Mouse (Mus musculus): ENCODE results near the gene Vkorc1. TPM values are rescaled to one million over a fixed set of nuclear protein-coding genes. Genes with fewer than 3 reads are reported as not detected.

The Vkorc1 gene
- polyA plus RNA-seq, 2 experiments: 242 to 256 TPM

DNA sequence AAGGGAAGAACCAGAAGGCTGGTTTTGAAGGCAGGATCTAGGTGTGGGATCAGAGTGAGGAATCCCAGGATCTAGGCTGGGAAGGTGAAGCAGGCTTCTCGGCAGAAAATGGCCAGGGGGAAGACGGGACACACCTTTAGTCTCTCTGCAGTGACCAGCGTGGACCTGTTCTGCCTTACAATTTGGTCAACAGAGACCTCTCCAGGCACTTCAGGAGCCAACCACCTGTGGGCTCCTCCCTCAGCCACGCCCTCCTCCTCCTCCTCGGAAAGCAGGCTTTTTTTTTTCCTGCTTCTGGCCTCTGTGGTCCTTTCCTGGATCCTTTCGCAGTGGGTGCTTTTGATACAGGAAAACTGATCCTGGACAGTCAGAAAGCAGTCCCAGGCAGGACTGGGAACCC is 34.5 kb upstream of the Vkorc1 start, which contains the start of gene Prss8:
TSS of gene Prss8 (minus strand) at position 182 of the 400 bp plus-strand sequence.
- no peak for TF ChIP-seq POLR2A (IDR thresholded peaks at IDR 0.05; ENCODE audit: borderline replicate concordance, extremely low read depth, insufficient read depth, insufficient read length)
- Histone ChIP-seq H3K9ac (ENCODE audit: low read depth, low read length, severe bottlenecking) (peak within 1 kb of the TSS; percentile 50), H3K27ac (replicated peaks; ENCODE audit: low read depth, low read length) (no peak within 1 kb of the TSS), H3K27me3 (ENCODE audit: control insufficient read depth, insufficient read depth, low read length) (peaks cover 12% of the 10 kb centered on the region), H3K4me1 (ENCODE audit: control insufficient read depth, insufficient read depth, low read length) (peaks cover 14% of the 10 kb centered on the region), H3K4me2 (replicated peaks; ENCODE audit: low read depth, low read length, severe bottlenecking) (peak within 1 kb of the TSS; percentile 45), H3K4me3 (replicated peaks; ENCODE audit: low read length) (peak within 1 kb of the TSS; percentile 29), H3K36me3 (ENCODE audit: control insufficient read depth, insufficient read depth, low read length) (peaks cover 10% of the 10 kb centered on the region), H3K9me3 (ENCODE audit: control insufficient read depth, low read length) (no peaks in the 10 kb centered on the region)
- ATAC-seq (ENCODE audit: low FRiP score, low read depth) (no peak), DNase-seq (ENCODE audit: low spot score) (no peak)
- 8% methylated on average over 5 of the region's 6 CpGs for WGBS

- Histone ChIP-seq H3K4me2 (replicated peaks; ENCODE audit: low read depth, low read length, severe bottlenecking) (peak overlapping the region; percentile 45; the same call in 1 of the 2 replicates), H3K27me3 (ENCODE audit: control insufficient read depth, insufficient read depth, low read length) (peaks cover 12% of the 10 kb centered on the region), H3K27ac (replicated peaks; ENCODE audit: low read depth, low read length) (no peak overlapping the region), H3K36me3 (ENCODE audit: control insufficient read depth, insufficient read depth, low read length) (peaks cover 21% of the 10 kb centered on the region), H3K9me3 (ENCODE audit: control insufficient read depth, low read length) (no peaks in the 10 kb centered on the region), H3K4me1 (ENCODE audit: control insufficient read depth, insufficient read depth, low read length) (peaks cover 11% of the 10 kb centered on the region), H3K4me3 (replicated peaks; ENCODE audit: low read length) (no peak overlapping the region; the same call in 1 of the 2 replicates), H3K9ac (ENCODE audit: low read depth, low read length, severe bottlenecking) (0 out of 2 replicates have a peak overlapping the region, but pooled peaks have one; percentile 50)
- 56% methylated on average over 5 of the region's 5 CpGs for WGBS
- ATAC-seq (ENCODE audit: low FRiP score, low read depth) (no peak), DNase-seq (ENCODE audit: low spot score) (no peak)
- TF ChIP-seq POLR2A (IDR thresholded peaks at IDR 0.05; ENCODE audit: borderline replicate concordance, extremely low read depth, insufficient read depth, insufficient read length): no peak
Observed at GRCm38 (mm10) chr7:127928596-127928995, 33.2 kb upstream of the Vkorc1 start.

DNA sequence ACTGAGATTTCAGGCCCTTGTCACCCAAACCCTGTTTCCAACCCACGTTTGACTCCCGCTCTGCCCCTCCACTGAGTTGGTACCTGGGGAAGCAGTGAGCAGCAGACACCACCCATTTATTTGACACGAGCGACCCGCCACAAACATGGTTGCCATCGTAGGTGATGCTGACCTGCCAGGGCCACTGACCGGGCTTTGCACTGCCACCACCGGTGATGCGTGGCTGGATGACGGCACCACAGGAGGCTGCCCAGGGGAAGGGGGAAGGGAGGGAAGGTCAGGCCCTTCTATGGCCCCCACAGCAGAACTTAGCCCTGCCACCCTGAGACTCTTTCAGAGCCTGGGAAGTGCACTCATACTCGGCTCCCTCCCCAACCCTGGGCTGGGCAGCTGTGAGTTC is 32.3 kb upstream of the Vkorc1 start:
- H3K4me3 ChIP-seq (replicated peaks; ENCODE audit: low read length): no peak overlapping the region
- peaks cover 24% of the 10 kb centered on the region for H3K36me3 ChIP-seq (ENCODE audit: control insufficient read depth, insufficient read depth, low read length)
- peaks cover 12% of the 10 kb centered on the region for H3K27me3 ChIP-seq (ENCODE audit: control insufficient read depth, insufficient read depth, low read length)
- DNase-seq (ENCODE audit: low spot score) (no peak), ATAC-seq (ENCODE audit: low FRiP score, low read depth) (no peak)
- H3K4me2 ChIP-seq (replicated peaks; ENCODE audit: low read depth, low read length, severe bottlenecking): no peak overlapping the region
- H3K9me3 ChIP-seq (ENCODE audit: control insufficient read depth, low read length): no peaks in the 10 kb centered on the region
- no peak overlapping the region for H3K27ac ChIP-seq (replicated peaks; ENCODE audit: low read depth, low read length)
- H3K9ac ChIP-seq (ENCODE audit: low read depth, low read length, severe bottlenecking): no peak overlapping the region
- H3K4me1 ChIP-seq (ENCODE audit: control insufficient read depth, insufficient read depth, low read length): peaks cover 11% of the 10 kb centered on the region
- 78% methylated on average over 11 of the region's 11 CpGs for whole genome bisulfite sequencing
- TF ChIP-seq POLR2A (IDR thresholded peaks at IDR 0.05; ENCODE audit: borderline replicate concordance, extremely low read depth, insufficient read depth, insufficient read length): no peak

DNA sequence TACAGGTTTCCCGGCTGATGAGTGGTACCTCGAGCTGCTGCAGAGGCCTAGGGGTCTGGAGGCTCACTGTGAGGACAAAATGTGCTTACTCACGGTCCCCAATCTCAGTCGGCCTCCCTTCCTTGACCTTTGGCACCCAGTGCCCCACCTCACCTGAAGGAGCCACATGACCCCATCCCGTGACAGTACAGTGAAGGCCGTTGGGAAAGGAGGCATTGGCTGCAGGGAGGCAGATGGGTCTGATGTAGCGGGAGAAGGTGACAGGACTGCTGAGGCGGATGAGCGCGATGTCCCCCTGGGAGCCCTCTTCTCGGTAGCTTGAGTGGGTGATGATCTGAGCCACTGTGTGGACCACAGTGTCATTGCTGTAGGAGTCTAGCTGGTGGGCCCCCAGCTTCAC is 31.4 kb upstream of the Vkorc1 start:
- Histone ChIP-seq H3K9me3 (ENCODE audit: control insufficient read depth, low read length) (no peaks in the 10 kb centered on the region), H3K36me3 (ENCODE audit: control insufficient read depth, insufficient read depth, low read length) (peaks cover 32% of the 10 kb centered on the region), H3K4me2 (replicated peaks; ENCODE audit: low read depth, low read length, severe bottlenecking) (no peak overlapping the region), H3K27me3 (ENCODE audit: control insufficient read depth, insufficient read depth, low read length) (peaks cover 12% of the 10 kb centered on the region), H3K4me1 (ENCODE audit: control insufficient read depth, insufficient read depth, low read length) (peaks cover 11% of the 10 kb centered on the region), H3K9ac (ENCODE audit: low read depth, low read length, severe bottlenecking) (no peak overlapping the region), H3K4me3 (replicated peaks; ENCODE audit: low read length) (no peak overlapping the region), H3K27ac (replicated peaks; ENCODE audit: low read depth, low read length) (no peak overlapping the region)
- 80% methylated on average over 11 of the region's 11 CpGs for WGBS
- no peak for TF ChIP-seq POLR2A (IDR thresholded peaks at IDR 0.05; ENCODE audit: borderline replicate concordance, extremely low read depth, insufficient read depth, insufficient read length)
- no peak for ATAC-seq (ENCODE audit: low FRiP score, low read depth)
- no peak for DNase-seq (ENCODE audit: low spot score)

GRCm38 (mm10) chr7:127926066-127926465 is 30.6 kb upstream of the Vkorc1 start:
- DNase-seq (ENCODE audit: low spot score) (no peak), ATAC-seq (ENCODE audit: low FRiP score, low read depth) (no peak)
- Histone ChIP-seq H3K9ac (ENCODE audit: low read depth, low read length, severe bottlenecking) (no peak overlapping the region), H3K4me3 (replicated peaks; ENCODE audit: low read length) (no peak overlapping the region), H3K9me3 (ENCODE audit: control insufficient read depth, low read length) (no peaks in the 10 kb centered on the region), H3K36me3 (ENCODE audit: control insufficient read depth, insufficient read depth, low read length) (peaks cover 34% of the 10 kb centered on the region), H3K4me1 (ENCODE audit: control insufficient read depth, insufficient read depth, low read length) (peaks cover 11% of the 10 kb centered on the region), H3K27ac (replicated peaks; ENCODE audit: low read depth, low read length) (no peak overlapping the region), H3K27me3 (ENCODE audit: control insufficient read depth, insufficient read depth, low read length) (peaks cover 12% of the 10 kb centered on the region), H3K4me2 (replicated peaks; ENCODE audit: low read depth, low read length, severe bottlenecking) (no peak overlapping the region)
- WGBS: 89% methylated on average over 8 of the region's 8 CpGs
- TF ChIP-seq POLR2A (IDR thresholded peaks at IDR 0.05; ENCODE audit: borderline replicate concordance, extremely low read depth, insufficient read depth, insufficient read length): no peak

DNA sequence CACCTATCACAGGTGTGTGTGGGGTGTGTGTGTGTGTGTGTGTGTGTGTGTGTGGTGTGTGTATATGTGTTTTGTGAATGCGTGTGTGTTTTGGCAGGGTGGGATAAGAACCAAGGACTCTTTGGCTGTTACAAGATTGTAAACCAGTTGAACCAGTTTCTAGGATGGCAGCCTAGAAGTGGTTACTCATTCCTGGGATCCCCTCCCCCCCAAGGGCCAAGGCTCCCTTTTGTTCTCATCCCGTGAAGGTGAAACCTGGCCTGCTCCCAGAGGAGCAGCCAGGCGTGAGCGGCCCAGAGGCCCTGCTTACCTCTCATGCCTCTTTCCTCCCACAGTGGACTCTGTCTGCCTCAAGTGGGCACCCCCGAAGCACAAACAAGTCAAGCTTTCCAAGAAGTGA is 29.8 kb upstream of the Vkorc1 start:
- WGBS: 69% methylated on average over 5 of the region's 5 CpGs
- peaks cover 38% of the 10 kb centered on the region for H3K36me3 ChIP-seq (ENCODE audit: control insufficient read depth, insufficient read depth, low read length)
- DNase-seq (ENCODE audit: low spot score): peak; percentile 30
- no peaks in the 10 kb centered on the region for H3K9me3 ChIP-seq (ENCODE audit: control insufficient read depth, low read length)
- H3K9ac ChIP-seq (ENCODE audit: low read depth, low read length, severe bottlenecking): no peak overlapping the region
- H3K4me3 ChIP-seq (replicated peaks; ENCODE audit: low read length): no peak overlapping the region
- no peak overlapping the region for H3K27ac ChIP-seq (replicated peaks; ENCODE audit: low read depth, low read length)
- H3K4me2 ChIP-seq (replicated peaks; ENCODE audit: low read depth, low read length, severe bottlenecking): no peak overlapping the region
- no peak for TF ChIP-seq POLR2A (IDR thresholded peaks at IDR 0.05; ENCODE audit: borderline replicate concordance, extremely low read depth, insufficient read depth, insufficient read length)
- H3K27me3 ChIP-seq (ENCODE audit: control insufficient read depth, insufficient read depth, low read length): peaks cover 10% of the 10 kb centered on the region
- peaks cover 11% of the 10 kb centered on the region for H3K4me1 ChIP-seq (ENCODE audit: control insufficient read depth, insufficient read depth, low read length)
- no peak for ATAC-seq (ENCODE audit: low FRiP score, low read depth)

All from limb, embryonic 14.5 days (tissue).